Mouse (Mus musculus) hindbrain, embryonic 15.5 days (tissue): Measurements from ENCODE around the gene Cnih1. TPM values are rescaled to one million over a fixed set of nuclear protein-coding genes. Genes with fewer than 3 reads are reported as not detected.
"Not testable (repeated sequence)": the region's sequence is repeated elsewhere in the genome, so short reads cannot be mapped to it uniquely, and the experiment has no call there.

Source experiments
- ATAC-seq: fragments of 200-750 bp; cut with Nextera tagmentation; 2 replicates; pipeline ENCODE4 v1.8.0; 2017; ENCODE audit warnings: low read depth, moderate number of reproducible peaks, moderate TSS enrichment; ENCODE audit not compliant: low FRiP score
- H3K27ac ChIP-seq: fragments of 300-500 bp; sonication (generic); replicated peaks from 2 replicates; pipeline ENCODE4 v1.5.1; 2015; ENCODE audit warnings: mild to moderate bottlenecking, inconsistent platforms
- H3K27me3 ChIP-seq: fragments of 300-500 bp; sonication (generic); 2 replicates; pipeline ENCODE4 v1.6.1; 2015; ENCODE audit warnings: control low read depth, inconsistent platforms
- H3K36me3 ChIP-seq: fragments of 300-500 bp; sonication (generic); 2 replicates; pipeline ENCODE4 v1.6.1; 2015; ENCODE audit warnings: control low read depth, inconsistent platforms
- H3K4me1 ChIP-seq: fragments of 300-500 bp; sonication (generic); replicated peaks from 2 replicates; pipeline ENCODE4 v1.6.1; 2015; ENCODE audit warnings: control low read depth, inconsistent platforms
- H3K4me2 ChIP-seq: fragments of 300-500 bp; sonication (generic); 2 replicates; pipeline ENCODE4 v1.6.1; 2015; ENCODE audit warnings: moderate library complexity, mild to moderate bottlenecking, inconsistent platforms
- H3K4me3 ChIP-seq: fragments of 300-500 bp; sonication (generic); 2 replicates; pipeline ENCODE4 v1.5.1; 2015; ENCODE audit warnings: mild to moderate bottlenecking, inconsistent platforms
- H3K9ac ChIP-seq: fragments of 300-500 bp; sonication (generic); 2 replicates; pipeline ENCODE4 v1.6.1; 2015; ENCODE audit warnings: inconsistent platforms
- H3K9me3 ChIP-seq: fragments of 300-500 bp; sonication (generic); 2 replicates; pipeline ENCODE4 v1.6.1; 2016; ENCODE audit warnings: control low read depth, inconsistent platforms
- WGBS: fragments of 180-500 bp; shearing (Covaris S2); methylation state at CpG from one replicate; pipeline ENCODE4 v1.1.7; 2015; 5-methylcytosine and 5-hydroxymethylcytosine counted together
- polyA plus RNA-seq: library from polyadenylated mRNA; unstranded; fragments of >200 nt; fragmentation: Nextera tagmentation; extraction: Ambion mirVana; gene quantifications from 2 replicates; pipeline ENCODE4 v1.2.1, GENCODE M21; 2015

Gene Cnih1
- polyA plus RNA-seq, 1 experiment from 2014 or later, result 186 TPM

DNA sequence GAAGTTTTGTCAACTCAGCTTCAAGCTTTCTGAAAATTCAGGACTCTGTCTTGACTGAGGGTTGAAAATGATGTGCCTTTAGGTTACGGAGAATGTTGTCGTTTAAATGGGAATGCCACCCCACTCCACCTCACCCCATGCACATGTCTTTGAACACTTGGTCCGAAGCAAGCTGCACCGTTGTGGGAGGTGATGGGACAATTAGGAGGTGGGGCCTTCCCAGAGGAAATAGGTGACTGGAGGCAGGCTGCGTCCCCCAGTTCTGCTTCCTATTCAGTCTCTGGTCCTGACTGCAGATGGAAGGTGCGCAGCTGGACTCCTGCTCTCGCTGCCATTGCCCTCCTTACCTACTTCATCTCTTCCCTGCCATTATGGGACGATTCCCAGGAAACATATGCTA is 32.4 kb downstream of the Cnih1 start:
- Histone ChIP-seq H3K36me3 (no peaks in the 10 kb centered on the region), H3K27ac (no peak overlapping the region), H3K4me1 (peaks cover 7% of the 10 kb centered on the region), H3K27me3 (no peaks in the 10 kb centered on the region), H3K4me2 (no peak overlapping the region), H3K4me3 (no peak overlapping the region), H3K9me3 (no peaks in the 10 kb centered on the region), H3K9ac (no peak overlapping the region)
- no peak for ATAC-seq
- 97% methylated on average over 8 of the region's 8 CpGs for WGBS

- not testable (repeated sequence) for H3K9ac ChIP-seq, H3K4me2 ChIP-seq, H3K36me3 ChIP-seq, H3K4me1 ChIP-seq, H3K27me3 ChIP-seq, H3K27ac ChIP-seq, H3K4me3 ChIP-seq, ATAC-seq, H3K9me3 ChIP-seq
- WGBS, result 74% methylated on average over 10 of the region's 10 CpGs
These were observed 33.8 kb downstream of the Cnih1 start for GRCm38 (mm10) chr14:46754371-46754770.

DNA sequence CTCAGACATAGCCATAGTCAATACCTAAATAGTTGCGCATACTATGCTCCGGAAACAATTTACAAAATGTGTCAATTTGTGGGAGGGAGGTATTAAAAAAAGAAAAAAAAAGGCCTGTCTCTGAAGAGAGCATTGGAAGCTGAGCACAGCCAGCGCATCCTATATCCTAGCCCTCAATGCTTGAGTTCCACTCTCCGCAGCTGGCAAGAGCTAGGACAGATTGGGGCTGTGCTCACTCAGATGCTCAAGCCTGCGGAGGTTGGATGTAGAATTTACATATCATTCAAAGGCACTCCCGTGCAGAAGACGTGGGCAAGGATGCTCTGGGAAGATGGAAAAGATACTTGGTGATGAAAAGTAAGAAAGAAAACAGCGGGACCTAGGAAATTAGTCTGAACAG is 42.8 kb downstream of the Cnih1 start:
- 93% methylated on average over 8 of the region's 8 CpGs for WGBS
- Histone ChIP-seq H3K4me2 (no peak overlapping the region), H3K36me3 (no peaks in the 10 kb centered on the region), H3K27ac (no peak overlapping the region), H3K9ac (no peak overlapping the region), H3K27me3 (no peaks in the 10 kb centered on the region), H3K9me3 (no peaks in the 10 kb centered on the region), H3K4me1 (no peaks in the 10 kb centered on the region), H3K4me3 (no peak overlapping the region)
- no peak for ATAC-seq

- WGBS, result 86% methylated on average over 2 of the region's 2 CpGs
- ATAC-seq, result no peak
- H3K4me3 ChIP-seq, result no peak overlapping the region
These were observed 45.5 kb downstream of the Cnih1 start for GRCm38 (mm10) chr14:46742674-46743073.

DNA sequence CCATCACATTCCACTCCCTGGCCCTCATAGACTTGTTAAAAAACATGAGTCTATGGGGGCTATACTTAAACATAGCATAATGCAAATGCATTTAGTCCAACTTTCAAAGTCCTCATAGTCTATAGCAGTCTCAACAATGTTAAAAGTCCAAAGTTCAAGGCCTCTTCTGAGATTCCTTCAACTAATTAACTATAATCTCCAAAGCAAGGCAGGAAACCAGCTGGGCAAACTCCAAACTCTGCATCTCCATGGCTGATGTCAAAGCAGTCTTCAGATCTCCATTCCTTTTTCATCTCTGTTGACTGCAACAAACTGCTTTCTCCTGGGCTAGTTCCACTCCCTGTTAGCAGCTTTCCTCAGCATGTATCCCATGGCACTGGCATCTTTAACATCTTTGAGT is 50.9 kb downstream of the Cnih1 start:
- not testable (repeated sequence) for H3K4me3 ChIP-seq, H3K4me2 ChIP-seq, H3K27me3 ChIP-seq, H3K27ac ChIP-seq, H3K9ac ChIP-seq, H3K4me1 ChIP-seq, H3K9me3 ChIP-seq, H3K36me3 ChIP-seq, ATAC-seq

More at GRCm38 (mm10) chr14:46742674-46743073, 45.5 kb downstream of the Cnih1 start:
- Histone ChIP-seq H3K27me3 (no peaks in the 10 kb centered on the region), H3K36me3 (no peaks in the 10 kb centered on the region), H3K4me1 (no peaks in the 10 kb centered on the region), H3K4me2 (no peak overlapping the region), H3K27ac (no peak overlapping the region), H3K9ac (no peak overlapping the region), H3K9me3 (no peaks in the 10 kb centered on the region)

DNA sequence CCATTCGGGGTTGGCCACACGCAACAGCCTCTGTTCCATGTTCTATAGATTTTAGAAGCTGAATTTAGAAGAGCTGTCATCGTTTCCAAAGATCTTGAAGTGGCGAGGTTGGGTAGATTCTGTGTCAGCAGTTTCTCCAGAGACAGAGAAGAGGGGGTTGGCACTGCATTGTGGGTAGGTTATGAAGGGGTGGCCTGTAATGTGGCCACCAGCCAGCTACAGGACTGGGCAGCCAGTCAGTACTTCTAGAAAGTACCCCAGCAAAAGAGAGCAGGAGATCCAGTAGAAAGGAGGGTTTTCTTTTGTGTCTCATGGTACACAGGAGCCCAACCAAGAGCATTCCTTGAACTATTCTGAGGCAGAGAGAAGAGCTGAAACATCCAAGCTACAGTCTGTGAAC is 51.8 kb downstream of the Cnih1 start:
- no peak overlapping the region for H3K9ac ChIP-seq

GRCm38 (mm10) chr14:46734761-46735455 is 53.3 kb downstream of the Cnih1 start:
- H3K9ac ChIP-seq, result no peak overlapping the region
- H3K27ac ChIP-seq, result no peak overlapping the region
- no peak overlapping the region for H3K4me3 ChIP-seq
- no peaks in the 10 kb centered on the region for H3K4me1 ChIP-seq
- H3K27me3 ChIP-seq, result no peaks in the 10 kb centered on the region
- no peaks in the 10 kb centered on the region for H3K36me3 ChIP-seq
- no peak for ATAC-seq
- WGBS, result 82% methylated on average over 14 of the region's 14 CpGs
- H3K9me3 ChIP-seq, result no peaks in the 10 kb centered on the region
- H3K4me2 ChIP-seq, result no peak overlapping the region

More for the DNA sequence above, 51.8 kb downstream of the Cnih1 start:
- Histone ChIP-seq H3K27ac (no peak overlapping the region), H3K4me2 (no peak overlapping the region), H3K4me3 (no peak overlapping the region), H3K9me3 (no peaks in the 10 kb centered on the region), H3K27me3 (no peaks in the 10 kb centered on the region), H3K36me3 (no peaks in the 10 kb centered on the region), H3K4me1 (no peaks in the 10 kb centered on the region)
- ATAC-seq, result no peak
- 94% methylated on average over 4 of the region's 4 CpGs for WGBS

- Histone ChIP-seq H3K36me3 (no peaks in the 10 kb centered on the region), H3K27ac (no peak overlapping the region), H3K4me1 (no peaks in the 10 kb centered on the region), H3K9me3 (no peaks in the 10 kb centered on the region), H3K4me2 (no peak overlapping the region), H3K4me3 (no peak overlapping the region), H3K27me3 (no peaks in the 10 kb centered on the region), H3K9ac (no peak overlapping the region)
- no peak for ATAC-seq
- WGBS, result 72% methylated on average over 5 of the region's 5 CpGs
These were observed 53.9 kb downstream of the Cnih1 start for GRCm38 (mm10) chr14:46734262-46734661.

GRCm38 (mm10) chr14:46725743-46726142 is 62.5 kb downstream of the Cnih1 start:
- H3K36me3 ChIP-seq, result no peaks in the 10 kb centered on the region
- no peak overlapping the region for H3K9ac ChIP-seq
- H3K27me3 ChIP-seq, result no peaks in the 10 kb centered on the region
- no peak for ATAC-seq
- no peak overlapping the region for H3K4me3 ChIP-seq
- no peak overlapping the region for H3K4me2 ChIP-seq
- WGBS, result 49% methylated on average over 3 of the region's 3 CpGs
- H3K9me3 ChIP-seq, result no peaks in the 10 kb centered on the region
- 0 out of 2 replicates have a peak, but pooled peaks cover 3% of the 10 kb centered on the region for H3K4me1 ChIP-seq
- no peak overlapping the region for H3K27ac ChIP-seq

Other genes starting within 250 kb of the Cnih1 start
- 9.8 and 12.4 TPM in 2 replicates for gene Cdkn3, start 27.9 kb downstream of the Cnih1 start, polyA plus RNA-seq
- gene Gmfb, start 33.8 kb upstream of the Cnih1 start, polyA plus RNA-seq, result 116 and 118 TPM in 2 replicates
- 17.5 and 21.9 TPM in 2 replicates for gene Cgrrf1, start 43.7 kb upstream of the Cnih1 start, polyA plus RNA-seq
- gene Samd4, start 94.4 kb upstream of the Cnih1 start, polyA plus RNA-seq, result 3.9 and 4.4 TPM in 2 replicates